Mouse (Mus musculus): ENCODE results near the gene Slc6a13. TPM values are rescaled to one million over a fixed set of nuclear protein-coding genes. Genes with fewer than 3 reads are reported as not detected.
"Not testable (repeated sequence)": the region's sequence is repeated elsewhere in the genome, so short reads cannot be mapped to it uniquely, and the experiment has no call there.

Gene Slc6a13
- polyA plus RNA-seq, 1 experiment from 2014 or later: not detected

GRCm38 (mm10) chr6:121343771-121344123 is 43.7 kb downstream of the Slc6a13 start:
- ATAC-seq (no peak), DNase-seq (ENCODE audit: low read depth, low spot score) (no peak)
- POLR2A ChIA-PET: no interaction called here
- in situ Hi-C loops (cut with MboI; ENCODE audit: low pct_unique_long_range_greater_than_20kb): no loop called here
- peaks cover 6% of the 10 kb centered on the region for H3K27me3 ChIP-seq
- TF ChIP-seq CTCF (IDR thresholded peaks at IDR 0.05): no peak
- CTCF ChIA-PET: no interaction called here

GRCm38 (mm10) chr6:121344329-121344728 is 44.3 kb downstream of the Slc6a13 start:
- CTCF ChIA-PET: no interaction called here
- in situ Hi-C loops (cut with MboI; ENCODE audit: low pct_unique_long_range_greater_than_20kb): no loop called here
- POLR2A ChIA-PET: no interaction called here
- peaks cover 6% of the 10 kb centered on the region for H3K27me3 ChIP-seq
- ATAC-seq: no peak
- no peak for TF ChIP-seq CTCF (IDR thresholded peaks at IDR 0.05)
- no peak for DNase-seq (ENCODE audit: low read depth, low spot score)

- CTCF ChIA-PET: interaction anchor here (1.6 kb wide), 1 partner anchor 11 kb away, joined by 3 read pairs; no protein-coding TSS in a partner anchor
- TF ChIP-seq CTCF (IDR thresholded peaks at IDR 0.05): no peak
- H3K27me3 ChIP-seq: peaks cover 6% of the 10 kb centered on the region
- in situ Hi-C loops (cut with MboI; ENCODE audit: low pct_unique_long_range_greater_than_20kb): no loop called here
- ATAC-seq (no peak), DNase-seq (ENCODE audit: low read depth, low spot score) (no peak)
- POLR2A ChIA-PET: no interaction called here
Observed at GRCm38 (mm10) chr6:121346428-121346827, 46.4 kb downstream of the Slc6a13 start.

- H3K27me3 ChIP-seq: peaks cover 10% of the 10 kb centered on the region
- CTCF ChIA-PET: no interaction called here
- POLR2A ChIA-PET: no interaction called here
- ATAC-seq (no peak), DNase-seq (ENCODE audit: low read depth, low spot score) (no peak)
- in situ Hi-C loops (cut with MboI; ENCODE audit: low pct_unique_long_range_greater_than_20kb): no loop called here
- TF ChIP-seq CTCF (IDR thresholded peaks at IDR 0.05): no peak
Observed at GRCm38 (mm10) chr6:121352276-121352675, 52.2 kb downstream of the Slc6a13 start.

GRCm38 (mm10) chr6:121356041-121356440 is 56.0 kb downstream of the Slc6a13 start:
- ChIA-PET POLR2A (interaction anchor here (0.6 kb wide), 1 partner anchor 74 kb away, joined by 4 read pairs; no protein-coding TSS in a partner anchor), CTCF (no interaction called here)
- in situ Hi-C loops (cut with MboI; ENCODE audit: low pct_unique_long_range_greater_than_20kb): no loop called here
- no peak for DNase-seq (ENCODE audit: low read depth, low spot score)
- no peak for ATAC-seq
- H3K27me3 ChIP-seq: peaks cover 5% of the 10 kb centered on the region
- no peak for TF ChIP-seq CTCF (IDR thresholded peaks at IDR 0.05)

GRCm38 (mm10) chr6:121357232-121357631 is 57.2 kb downstream of the Slc6a13 start:
- ATAC-seq (no peak), DNase-seq (ENCODE audit: low read depth, low spot score) (no peak)
- POLR2A ChIA-PET: no interaction called here
- peaks cover 5% of the 10 kb centered on the region for H3K27me3 ChIP-seq
- CTCF ChIA-PET: interaction anchor here (1.2 kb wide), 1 partner anchor 12 kb away, joined by 3 read pairs; no protein-coding TSS in a partner anchor
- in situ Hi-C loops (cut with MboI; ENCODE audit: low pct_unique_long_range_greater_than_20kb): no loop called here
- TF ChIP-seq CTCF (IDR thresholded peaks at IDR 0.05): no peak

- POLR2A ChIA-PET: no interaction called here
- CTCF ChIA-PET: no interaction called here
- in situ Hi-C loops (cut with MboI; ENCODE audit: low pct_unique_long_range_greater_than_20kb): no loop called here
- DNase-seq (ENCODE audit: low read depth, low spot score): no peak
- peaks cover 4% of the 10 kb centered on the region for H3K27me3 ChIP-seq
- no peak for TF ChIP-seq CTCF (IDR thresholded peaks at IDR 0.05)
- ATAC-seq: no peak
Observed at GRCm38 (mm10) chr6:121363061-121363460, 63.0 kb downstream of the Slc6a13 start.

- in situ Hi-C loops (cut with MboI; ENCODE audit: low pct_unique_long_range_greater_than_20kb): no loop called here
- ChIA-PET POLR2A (no interaction called here), CTCF (no interaction called here)
- no peak for TF ChIP-seq CTCF (IDR thresholded peaks at IDR 0.05)
- DNase-seq (ENCODE audit: low read depth, low spot score) (no peak), ATAC-seq (no peak)
- H3K27me3 ChIP-seq: peaks cover 4% of the 10 kb centered on the region
Observed at GRCm38 (mm10) chr6:121363956-121364355, 63.9 kb downstream of the Slc6a13 start.

GRCm38 (mm10) chr6:121366537-121366936 is 66.5 kb downstream of the Slc6a13 start:
- CTCF ChIA-PET: interaction anchor here (1.4 kb wide), 1 partner anchor 92 kb away, joined by 3 read pairs; no protein-coding TSS in a partner anchor
- in situ Hi-C loops (cut with MboI; ENCODE audit: low pct_unique_long_range_greater_than_20kb): loop anchor here (5.0 kb wide), 1 partner anchor 179 kb away; no protein-coding TSS in a partner anchor
- DNase-seq (ENCODE audit: low read depth, low spot score); POLR2A ChIA-PET; ATAC-seq; H3K27me3 ChIP-seq: not testable (repeated sequence)

GRCm38 (mm10) chr6:121367099-121367498 is 67.1 kb downstream of the Slc6a13 start:
- CTCF ChIA-PET: interaction anchor here (0.9 kb wide), 1 partner anchor 127 kb away, joined by 3 read pairs; no protein-coding TSS in a partner anchor
- no peak for TF ChIP-seq CTCF (IDR thresholded peaks at IDR 0.05)
- no peak for ATAC-seq
- DNase-seq (ENCODE audit: low read depth, low spot score): no peak
- POLR2A ChIA-PET: no interaction called here
- in situ Hi-C loops (cut with MboI; ENCODE audit: low pct_unique_long_range_greater_than_20kb): loop anchor here (5.0 kb wide), 1 partner anchor 180 kb away; no protein-coding TSS in a partner anchor
- peaks cover 4% of the 10 kb centered on the region for H3K27me3 ChIP-seq

GRCm38 (mm10) chr6:121371197-121371980 is 71.4 kb downstream of the Slc6a13 start:
- ChIA-PET CTCF (no interaction called here), POLR2A (no interaction called here)
- DNase-seq (ENCODE audit: low read depth, low spot score) (no peak), ATAC-seq (no peak)
- H3K27me3 ChIP-seq: no peaks in the 10 kb centered on the region
- in situ Hi-C loops (cut with MboI; ENCODE audit: low pct_unique_long_range_greater_than_20kb): no loop called here
- no peak for TF ChIP-seq CTCF (IDR thresholded peaks at IDR 0.05)
